Mouse (Mus musculus): ENCODE measurements around the gene Trp63. TPM values are rescaled to one million over a fixed set of nuclear protein-coding genes. Genes with fewer than 3 reads are reported as not detected.
"Not testable (repeated sequence)": the region's sequence is repeated elsewhere in the genome, so short reads cannot be mapped to it uniquely, and the experiment has no call there.

Gene Trp63
- 7.6 and 8.4 TPM in 2 replicates for polyA plus RNA-seq (2016; fragmentation: Nextera tagmentation; extraction: Ambion mirVana)

GRCm38 (mm10) chr16:25683531-25684248 is at the start of gene Trp63:
Gene Trp63 (plus strand): TSS chr16:25683763.
- Histone ChIP-seq H3K27ac (no peak within 1 kb of the TSS), H3K4me3 (no peak within 1 kb of the TSS; the same call in 1 of the 2 replicates), H3K9me3 (no peaks in the 10 kb centered on the region), H3K27me3 (ENCODE audit: poor library complexity, severe bottlenecking) (no peaks in the 10 kb centered on the region), H3K36me3 (replicated peaks) (no peaks in the 10 kb centered on the region), H3K4me1 (peaks cover 5% of the 10 kb centered on the region)
- no peak for DNase-seq (ENCODE audit: extremely low spot score, low spot score)
- WGBS, result 43% methylated on average over 8 of the region's 8 CpGs

- H3K4me1 ChIP-seq; H3K27ac ChIP-seq; DNase-seq (ENCODE audit: extremely low spot score, low spot score); H3K36me3 ChIP-seq (replicated peaks); H3K27me3 ChIP-seq (ENCODE audit: poor library complexity, severe bottlenecking); H3K4me3 ChIP-seq; H3K9me3 ChIP-seq: not testable (repeated sequence)
- 87% methylated on average over 4 of the region's 4 CpGs for WGBS
Measured at GRCm38 (mm10) chr16:25644716-25645115, 38.8 kb upstream of the Trp63 start.

- no peak for DNase-seq (ENCODE audit: extremely low spot score, low spot score)
Measured at GRCm38 (mm10) chr16:25660510-25661235, 22.9 kb upstream of the Trp63 start.

GRCm38 (mm10) chr16:25663116-25663515 is 20.4 kb upstream of the Trp63 start:
- Histone ChIP-seq H3K27ac (no peak overlapping the region), H3K4me1 (peaks cover 11% of the 10 kb centered on the region; the same call in 1 of the 2 replicates), H3K27me3 (ENCODE audit: poor library complexity, severe bottlenecking) (no peaks in the 10 kb centered on the region), H3K36me3 (replicated peaks) (no peaks in the 10 kb centered on the region), H3K9me3 (no peaks in the 10 kb centered on the region), H3K4me3 (no peak overlapping the region)
- DNase-seq (ENCODE audit: extremely low spot score, low spot score), result no peak
- 81% methylated on average over 3 of the region's 3 CpGs for WGBS

More at GRCm38 (mm10) chr16:25660510-25661235, 22.9 kb upstream of the Trp63 start:
- Histone ChIP-seq H3K9me3 (no peaks in the 10 kb centered on the region), H3K27me3 (ENCODE audit: poor library complexity, severe bottlenecking) (no peaks in the 10 kb centered on the region), H3K27ac (no peak overlapping the region), H3K4me3 (no peak overlapping the region), H3K36me3 (replicated peaks) (no peaks in the 10 kb centered on the region), H3K4me1 (peaks cover 11% of the 10 kb centered on the region; the same call in 1 of the 2 replicates)
- 68% methylated on average over 9 of the region's 9 CpGs for WGBS

- no peak for DNase-seq (ENCODE audit: extremely low spot score, low spot score)
- Histone ChIP-seq H3K27me3 (ENCODE audit: poor library complexity, severe bottlenecking) (no peaks in the 10 kb centered on the region), H3K27ac (no peak overlapping the region), H3K36me3 (replicated peaks) (no peaks in the 10 kb centered on the region), H3K9me3 (no peaks in the 10 kb centered on the region), H3K4me1 (peaks cover 7% of the 10 kb centered on the region), H3K4me3 (no peak overlapping the region)
- WGBS, result 86% methylated on average over 5 of the region's 5 CpGs
Measured at GRCm38 (mm10) chr16:25673861-25674440, 9.6 kb upstream of the Trp63 start.

GRCm38 (mm10) chr16:25680369-25680768 is 3.2 kb upstream of the Trp63 start:
- no peak for DNase-seq (ENCODE audit: extremely low spot score, low spot score)
- no peaks in the 10 kb centered on the region for H3K27me3 ChIP-seq (ENCODE audit: poor library complexity, severe bottlenecking)
- no peak overlapping the region for H3K4me3 ChIP-seq
- no peaks in the 10 kb centered on the region for H3K36me3 ChIP-seq (replicated peaks)
- no peaks in the 10 kb centered on the region for H3K9me3 ChIP-seq
- H3K27ac ChIP-seq, result no peak overlapping the region
- 84% methylated on average over 5 of the region's 5 CpGs for WGBS
- H3K4me1 ChIP-seq, result peaks cover 8% of the 10 kb centered on the region

GRCm38 (mm10) chr16:25682533-25682932 is 1.0 kb upstream of the Trp63 start:
- Histone ChIP-seq H3K4me1 (peaks cover 5% of the 10 kb centered on the region), H3K27me3 (ENCODE audit: poor library complexity, severe bottlenecking) (no peaks in the 10 kb centered on the region), H3K27ac (no peak overlapping the region), H3K9me3 (no peaks in the 10 kb centered on the region), H3K4me3 (no peak overlapping the region), H3K36me3 (replicated peaks) (no peaks in the 10 kb centered on the region)
- DNase-seq (ENCODE audit: extremely low spot score, low spot score), result no peak
- WGBS, result 80% methylated on average over 4 of the region's 4 CpGs

GRCm38 (mm10) chr16:25684572-25684971 is 1.0 kb downstream of the Trp63 start:
- Histone ChIP-seq H3K4me1 (peaks cover 5% of the 10 kb centered on the region), H3K27me3 (ENCODE audit: poor library complexity, severe bottlenecking) (no peaks in the 10 kb centered on the region), H3K36me3 (replicated peaks) (no peaks in the 10 kb centered on the region), H3K27ac (no peak overlapping the region), H3K9me3 (no peaks in the 10 kb centered on the region), H3K4me3 (no peak overlapping the region)
- WGBS, result 83% methylated on average over 2 of the region's 2 CpGs
- no peak for DNase-seq (ENCODE audit: extremely low spot score, low spot score)

- WGBS, result 29% methylated on average over 5 of the region's 5 CpGs
- no peak for DNase-seq (ENCODE audit: extremely low spot score, low spot score)
- Histone ChIP-seq H3K27ac (no peak overlapping the region), H3K4me3 (no peak overlapping the region), H3K4me1 (peaks cover 5% of the 10 kb centered on the region), H3K27me3 (ENCODE audit: poor library complexity, severe bottlenecking) (no peaks in the 10 kb centered on the region), H3K9me3 (no peaks in the 10 kb centered on the region), H3K36me3 (replicated peaks) (no peaks in the 10 kb centered on the region)
Measured at GRCm38 (mm10) chr16:25690612-25691011, 7.0 kb downstream of the Trp63 start.

GRCm38 (mm10) chr16:25701252-25701651 is 17.7 kb downstream of the Trp63 start:
- Histone ChIP-seq H3K36me3 (replicated peaks) (no peaks in the 10 kb centered on the region), H3K4me3 (no peak overlapping the region), H3K27me3 (ENCODE audit: poor library complexity, severe bottlenecking) (no peaks in the 10 kb centered on the region), H3K4me1 (no peaks in the 10 kb centered on the region), H3K27ac (no peak overlapping the region), H3K9me3 (no peaks in the 10 kb centered on the region)
- no peak for DNase-seq (ENCODE audit: extremely low spot score, low spot score)
- 90% methylated on average over 2 of the region's 2 CpGs for WGBS

GRCm38 (mm10) chr16:25706260-25706659 is 22.7 kb downstream of the Trp63 start:
- Histone ChIP-seq H3K4me3 (no peak overlapping the region), H3K27me3 (ENCODE audit: poor library complexity, severe bottlenecking) (no peaks in the 10 kb centered on the region), H3K36me3 (replicated peaks) (no peaks in the 10 kb centered on the region), H3K27ac (no peak overlapping the region), H3K9me3 (no peaks in the 10 kb centered on the region), H3K4me1 (no peaks in the 10 kb centered on the region)
- DNase-seq (ENCODE audit: extremely low spot score, low spot score), result no peak

- H3K9me3 ChIP-seq, result no peaks in the 10 kb centered on the region
- no peak overlapping the region for H3K4me3 ChIP-seq
- no peaks in the 10 kb centered on the region for H3K36me3 ChIP-seq (replicated peaks)
- H3K4me1 ChIP-seq, result no peaks in the 10 kb centered on the region
- 93% methylated on average over 3 of the region's 3 CpGs for WGBS
- H3K27ac ChIP-seq, result no peak overlapping the region
- H3K27me3 ChIP-seq (ENCODE audit: poor library complexity, severe bottlenecking), result no peaks in the 10 kb centered on the region
- no peak for DNase-seq (ENCODE audit: extremely low spot score, low spot score)
Measured at GRCm38 (mm10) chr16:25715790-25716189, 32.2 kb downstream of the Trp63 start.

- H3K4me1 ChIP-seq, result no peaks in the 10 kb centered on the region
- no peak overlapping the region for H3K4me3 ChIP-seq
- no peaks in the 10 kb centered on the region for H3K9me3 ChIP-seq
- 82% methylated on average over 5 of the region's 5 CpGs for WGBS
- H3K27ac ChIP-seq, result no peak overlapping the region
- H3K36me3 ChIP-seq (replicated peaks), result no peaks in the 10 kb centered on the region
- DNase-seq (ENCODE audit: extremely low spot score, low spot score), result no peak
- no peaks in the 10 kb centered on the region for H3K27me3 ChIP-seq (ENCODE audit: poor library complexity, severe bottlenecking)
Measured at GRCm38 (mm10) chr16:25723131-25723530, 39.6 kb downstream of the Trp63 start.
